Comparison of ENCODE assay signal across 25 mouse cellular contexts in genomic region chr7:104580846-104581245, GRCm38 (mm10). TPM values are rescaled to one million over a fixed set of nuclear protein-coding genes. Genes with fewer than 3 reads are reported as not detected.
DNase-seq lines count a peak whose midpoint lies in the region; ATAC-seq and TF ChIP-seq lines count a peak whose summit lies in the region.
"Had no signal": no experiment of that assay in that cellular context is flagged by ENCODE, and none has a peak within 500 bp of the region (broad histone marks: within the 10 kb centered on the region; RNA-seq: fewer than 3 reads in every experiment).

No protein-coding gene starts in this region.

- H3K4me2 ChIP-seq in intestine, embryonic 16.5 days (ENCODE audit: low read depth, low read length): no peak overlapping the region
- H3K4me2 ChIP-seq in midbrain, embryonic 15.5 days: no peak overlapping the region
- no peak overlapping the region for H3K4me2 ChIP-seq in liver, postnatal 0 days (ENCODE audit: low read depth, low read length)
- H3K4me2 ChIP-seq: embryonic facial prominence, embryonic 13.5 days; embryonic facial prominence, embryonic 15.5 days; forebrain, embryonic 12.5 days had no signal

- no peak for TF ChIP-seq CTCF in liver, postnatal 0 days (IDR thresholded peaks at IDR 0.05; ENCODE audit: low read depth)

- H3K9me3 ChIP-seq in intestine, embryonic 16.5 days (ENCODE audit: control insufficient read depth, low read length): no peaks in the 10 kb centered on the region
- no peaks in the 10 kb centered on the region for H3K9me3 ChIP-seq in midbrain, embryonic 15.5 days
- no peaks in the 10 kb centered on the region for H3K9me3 ChIP-seq in liver, postnatal 0 days (ENCODE audit: low read length)
- H3K9me3 ChIP-seq: embryonic facial prominence, embryonic 13.5 days; embryonic facial prominence, embryonic 15.5 days; forebrain, embryonic 10.5 days; forebrain, embryonic 12.5 days had no signal

- no peaks in the 10 kb centered on the region for H3K36me3 ChIP-seq in intestine, embryonic 16.5 days (ENCODE audit: control insufficient read depth, insufficient read depth, low read length)
- no peaks in the 10 kb centered on the region for H3K36me3 ChIP-seq in midbrain, embryonic 15.5 days (replicated peaks)
- H3K36me3 ChIP-seq in liver, postnatal 0 days (replicated peaks; ENCODE audit: insufficient read depth, low read length): no peaks in the 10 kb centered on the region
- H3K36me3 ChIP-seq: embryonic facial prominence, embryonic 13.5 days; embryonic facial prominence, embryonic 15.5 days; forebrain, embryonic 10.5 days; forebrain, embryonic 12.5 days had no signal

- no peak for TF ChIP-seq EP300 in liver, postnatal 0 days (IDR thresholded peaks at IDR 0.05; ENCODE audit: low read depth)

- ATAC-seq in intestine, embryonic 16.5 days: peak; percentile 92
- no peak for ATAC-seq in midbrain, embryonic 15.5 days (replicated peaks)
- no peak for ATAC-seq in liver, postnatal 0 days
- ATAC-seq: forebrain, embryonic 14.5 days; forebrain, embryonic 16.5 days had no signal

- 77% methylated on average over 4 of the region's 4 CpGs for WGBS in intestine, embryonic 16.5 days
- 47% methylated on average over 4 of the region's 4 CpGs for WGBS in large intestine, adult 2 months
- 98% methylated on average over 4 of the region's 4 CpGs for WGBS in midbrain, embryonic 15.5 days
- 81% methylated on average over 4 of the region's 4 CpGs for WGBS in liver, postnatal 0 days (ENCODE audit: insufficient replicate concordance)

- H3K27me3 ChIP-seq in intestine, embryonic 16.5 days (replicated peaks; ENCODE audit: control insufficient read depth, insufficient read depth, low read length): no peaks in the 10 kb centered on the region
- no peaks in the 10 kb centered on the region for H3K27me3 ChIP-seq in midbrain, embryonic 15.5 days (replicated peaks)
- no peaks in the 10 kb centered on the region for H3K27me3 ChIP-seq in liver, postnatal 0 days (ENCODE audit: insufficient read depth, low read length)
- H3K27me3 ChIP-seq: embryonic facial prominence, embryonic 13.5 days; embryonic facial prominence, embryonic 15.5 days; forebrain, embryonic 12.5 days had no signal

- no peak overlapping the region for H3K4me3 ChIP-seq in intestine, embryonic 16.5 days (ENCODE audit: low read length)
- H3K4me3 ChIP-seq in midbrain, embryonic 15.5 days: no peak overlapping the region
- H3K4me3 ChIP-seq in liver, postnatal 0 days (ENCODE audit: low read depth, low read length): no peak overlapping the region
- H3K4me3 ChIP-seq: embryonic facial prominence, embryonic 13.5 days; embryonic facial prominence, embryonic 15.5 days; erythroblast, embryonic 14.5 days; forebrain, embryonic 10.5 days; forebrain, embryonic 12.5 days had no signal

- no peak overlapping the region for H3K27ac ChIP-seq in intestine, embryonic 16.5 days (ENCODE audit: low read length)
- H3K27ac ChIP-seq in midbrain, embryonic 15.5 days: no peak overlapping the region
- H3K27ac ChIP-seq in liver, postnatal 0 days (ENCODE audit: low read depth): no peak overlapping the region
- H3K27ac ChIP-seq: embryonic facial prominence, embryonic 13.5 days; embryonic facial prominence, embryonic 15.5 days; forebrain, embryonic 10.5 days; forebrain, embryonic 12.5 days had no signal

- DNase-seq in large intestine, adult 2 months (ENCODE audit: low read depth, low spot score): peak; percentile 70
- DNase-seq in thymus, adult 18-20 months: no peak
- DNase-seq in liver, postnatal 0 days: no peak
- DNase-seq: adrenal gland, adult 2 months; adrenal gland, postnatal 10 days; adrenal gland, postnatal 25 days; cerebellum, adult 11 months; cerebellum, adult 18-20 months; cerebellum, adult 8-10 months; cerebellum, adult 9-11 months; cerebellum, postnatal 14 days; cerebellum, postnatal 36 days; embryo, embryonic 11 days had no signal

- no peak overlapping the region for H3K9ac ChIP-seq in intestine, embryonic 16.5 days (ENCODE audit: low read depth, low read length)
- no peak overlapping the region for H3K9ac ChIP-seq in midbrain, embryonic 15.5 days
- no peak overlapping the region for H3K9ac ChIP-seq in liver, postnatal 0 days (replicated peaks)
- H3K9ac ChIP-seq: embryonic facial prominence, embryonic 13.5 days; embryonic facial prominence, embryonic 15.5 days; forebrain, embryonic 12.5 days had no signal

- H3K4me1 ChIP-seq in intestine, embryonic 16.5 days (ENCODE audit: control insufficient read depth, insufficient read depth, low read length): no peaks in the 10 kb centered on the region
- H3K4me1 ChIP-seq in midbrain, embryonic 15.5 days: no peaks in the 10 kb centered on the region
- no peaks in the 10 kb centered on the region for H3K4me1 ChIP-seq in liver, postnatal 0 days (ENCODE audit: insufficient read depth)
- H3K4me1 ChIP-seq: embryonic facial prominence, embryonic 13.5 days; embryonic facial prominence, embryonic 15.5 days; forebrain, embryonic 10.5 days; forebrain, embryonic 12.5 days had no signal

RNA-seq across cellular contexts. Expression of gene Olfr653, which starts 3.7 kb away (rescaled TPM):
- not detected in 2 replicates for polyA plus RNA-seq in intestine, embryonic 16.5 days (2015; fragmentation: Nextera tagmentation; extraction: Ambion mirVana)
- polyA plus RNA-seq in large intestine, adult 2 months (2012; rRNA removed): not detected in 2 replicates
- not detected in 2 replicates for polyA plus RNA-seq in midbrain, embryonic 15.5 days (2015; fragmentation: Nextera tagmentation; extraction: Ambion mirVana)
- not detected in 2 replicates for polyA plus RNA-seq in liver, postnatal 0 days (2015; fragmentation: Nextera tagmentation; extraction: Ambion mirVana)
- polyA plus RNA-seq: adrenal gland, adult 2 months; brain, embryonic 14.5 days; C2C12; embryonic facial prominence, embryonic 11.5 days; erythroblast, embryonic 14.5 days; forebrain, embryonic 10.5 days; forebrain, embryonic 12.5 days; forebrain, embryonic 14.5 days; forebrain, embryonic 16.5 days had no signal

RNA-seq across cellular contexts. Expression of gene Olfr654, which starts 6.0 kb away (rescaled TPM):
- polyA plus RNA-seq in intestine, embryonic 16.5 days (2015; fragmentation: Nextera tagmentation; extraction: Ambion mirVana): not detected in 2 replicates
- polyA plus RNA-seq in large intestine, adult 2 months (2012; rRNA removed): not detected in 2 replicates
- not detected in 2 replicates for polyA plus RNA-seq in midbrain, embryonic 15.5 days (2015; fragmentation: Nextera tagmentation; extraction: Ambion mirVana)
- polyA plus RNA-seq in liver, postnatal 0 days (2015; fragmentation: Nextera tagmentation; extraction: Ambion mirVana): not detected in 2 replicates
- polyA plus RNA-seq: adrenal gland, adult 2 months; brain, embryonic 14.5 days; C2C12; embryonic facial prominence, embryonic 11.5 days; embryonic facial prominence, embryonic 13.5 days; erythroblast, embryonic 14.5 days; forebrain, embryonic 10.5 days; forebrain, embryonic 12.5 days; forebrain, embryonic 14.5 days; forebrain, embryonic 16.5 days had no signal

RNA-seq across cellular contexts. Expression of gene Olfr652, which starts 20.1 kb away (rescaled TPM):
- polyA plus RNA-seq in intestine, embryonic 16.5 days (2015; fragmentation: Nextera tagmentation; extraction: Ambion mirVana): not detected in 2 replicates
- not detected in 2 replicates for polyA plus RNA-seq in large intestine, adult 2 months (2012; rRNA removed)
- polyA plus RNA-seq in midbrain, embryonic 15.5 days (2015; fragmentation: Nextera tagmentation; extraction: Ambion mirVana): 0.04 TPM in 1 of 2 replicates, not detected in the other
- polyA plus RNA-seq in liver, postnatal 0 days (2015; fragmentation: Nextera tagmentation; extraction: Ambion mirVana): not detected in 2 replicates
- polyA plus RNA-seq: adrenal gland, adult 2 months; brain, embryonic 14.5 days; C2C12; embryonic facial prominence, embryonic 11.5 days; erythroblast, embryonic 14.5 days; forebrain, embryonic 10.5 days; forebrain, embryonic 12.5 days; forebrain, embryonic 14.5 days; forebrain, embryonic 16.5 days had no signal

RNA-seq across cellular contexts. Expression of gene Olfr655, which starts 20.7 kb away (rescaled TPM):
- not detected in 2 replicates for polyA plus RNA-seq in intestine, embryonic 16.5 days (2015; fragmentation: Nextera tagmentation; extraction: Ambion mirVana)
- not detected in 2 replicates for polyA plus RNA-seq in large intestine, adult 2 months (2012; rRNA removed)
- polyA plus RNA-seq in midbrain, embryonic 15.5 days (2015; fragmentation: Nextera tagmentation; extraction: Ambion mirVana): not detected in 2 replicates
- polyA plus RNA-seq in liver, postnatal 0 days (2015; fragmentation: Nextera tagmentation; extraction: Ambion mirVana): not detected in 2 replicates
- polyA plus RNA-seq: adrenal gland, adult 2 months; brain, embryonic 14.5 days; C2C12; embryonic facial prominence, embryonic 11.5 days; erythroblast, embryonic 14.5 days; forebrain, embryonic 10.5 days; forebrain, embryonic 12.5 days; forebrain, embryonic 14.5 days; forebrain, embryonic 16.5 days had no signal

RNA-seq across cellular contexts. Expression of gene Olfr651, which starts 30.9 kb away (rescaled TPM):
- not detected in 2 replicates for polyA plus RNA-seq in intestine, embryonic 16.5 days (2015; fragmentation: Nextera tagmentation; extraction: Ambion mirVana)
- polyA plus RNA-seq in large intestine, adult 2 months (2012; rRNA removed): not detected in 2 replicates
- not detected in 2 replicates for polyA plus RNA-seq in midbrain, embryonic 15.5 days (2015; fragmentation: Nextera tagmentation; extraction: Ambion mirVana)
- not detected in 2 replicates for polyA plus RNA-seq in liver, postnatal 0 days (2015; fragmentation: Nextera tagmentation; extraction: Ambion mirVana)
- polyA plus RNA-seq: adrenal gland, adult 2 months; brain, embryonic 14.5 days; C2C12; embryonic facial prominence, embryonic 11.5 days; embryonic facial prominence, embryonic 13.5 days; embryonic facial prominence, embryonic 15.5 days; erythroblast, embryonic 14.5 days; forebrain, embryonic 10.5 days; forebrain, embryonic 12.5 days; forebrain, embryonic 14.5 days; forebrain, embryonic 16.5 days had no signal
